Mouse (Mus musculus): ENCODE results near the gene Mrps24. TPM values are rescaled to one million over a fixed set of nuclear protein-coding genes. Genes with fewer than 3 reads are reported as not detected.

Mrps24 gene
- polyA plus RNA-seq, 1 experiment from 2014 or later, result 85.2 TPM

DNA sequence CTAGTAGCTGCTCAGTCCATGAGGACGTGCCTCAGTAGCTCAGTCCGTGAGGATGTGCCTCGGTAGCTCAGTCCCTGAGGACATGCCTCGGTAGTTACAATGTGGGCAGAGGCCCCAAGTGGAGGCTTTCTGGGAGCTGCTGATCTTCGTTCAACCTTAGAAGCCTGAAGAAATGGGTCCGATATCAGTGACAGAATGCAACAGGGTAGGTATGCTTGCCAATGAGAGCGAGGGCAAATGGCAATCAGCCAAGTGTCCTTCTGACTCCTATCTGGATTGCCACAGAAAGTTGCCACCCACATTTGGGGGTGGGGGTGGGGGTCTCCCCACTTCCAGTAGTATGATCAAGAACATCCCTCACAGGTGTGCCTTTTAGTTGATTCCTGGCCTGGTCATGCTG, 14.7 kb downstream of the Mrps24 start:
- no peaks in the 10 kb centered on the region for H3K36me3 ChIP-seq (ENCODE audit: control insufficient read depth, insufficient read depth)
- H3K9me3 ChIP-seq (replicated peaks; ENCODE audit: control insufficient read depth, low read length), result no peaks in the 10 kb centered on the region
- 0 out of 2 replicates have a peak overlapping the region, but pooled peaks have one; percentile 44 for H3K27ac ChIP-seq (ENCODE audit: low read length)
- H3K27me3 ChIP-seq (ENCODE audit: control insufficient read depth, insufficient read depth, low read depth, low read length), result no peaks in the 10 kb centered on the region
- H3K9ac ChIP-seq (ENCODE audit: low read depth, low read length), result no peak overlapping the region
- no peak overlapping the region for H3K4me3 ChIP-seq (ENCODE audit: low read depth, low read length)
- WGBS (ENCODE audit: insufficient replicate concordance), result 46% methylated on average over 7 of the region's 7 CpGs
- peak; percentile 68 for ATAC-seq (ENCODE audit: low read depth)
- peaks cover 5% of the 10 kb centered on the region for H3K4me1 ChIP-seq (ENCODE audit: control insufficient read depth, low read depth, low read length)
- H3K4me2 ChIP-seq (ENCODE audit: low read depth, low read length), result peak overlapping the region; percentile 17; the same call in 1 of the 2 replicates

DNA sequence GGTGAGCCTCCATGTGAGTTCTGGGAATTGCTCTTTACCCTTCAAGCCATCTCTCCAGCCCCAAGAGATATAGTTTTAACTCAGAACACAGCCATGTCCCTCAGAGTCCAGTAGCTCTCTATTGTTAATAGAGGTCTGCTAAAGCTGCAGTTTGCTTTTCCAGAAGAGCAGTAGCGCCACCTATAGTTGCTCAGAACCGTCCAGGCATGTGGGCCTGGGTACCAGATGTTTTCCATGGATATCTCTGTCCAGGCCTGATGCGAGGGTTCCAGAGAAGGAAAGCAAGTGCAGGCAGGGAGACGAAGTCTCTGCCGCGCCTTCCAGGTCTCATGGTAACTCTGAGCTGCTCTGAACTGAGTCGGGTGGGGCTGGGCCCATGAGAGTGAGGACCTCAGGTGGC, 23.7 kb downstream of the Mrps24 start:
- no peak overlapping the region for H3K9ac ChIP-seq (ENCODE audit: low read depth, low read length)
- H3K36me3 ChIP-seq (ENCODE audit: control insufficient read depth, insufficient read depth), result no peaks in the 10 kb centered on the region
- no peaks in the 10 kb centered on the region for H3K9me3 ChIP-seq (replicated peaks; ENCODE audit: control insufficient read depth, low read length)
- no peaks in the 10 kb centered on the region for H3K4me1 ChIP-seq (ENCODE audit: control insufficient read depth, low read depth, low read length)
- no peak overlapping the region for H3K27ac ChIP-seq (ENCODE audit: low read length)
- no peak overlapping the region for H3K4me3 ChIP-seq (ENCODE audit: low read depth, low read length)
- no peaks in the 10 kb centered on the region for H3K27me3 ChIP-seq (ENCODE audit: control insufficient read depth, insufficient read depth, low read depth, low read length)
- H3K4me2 ChIP-seq (ENCODE audit: low read depth, low read length), result no peak overlapping the region
- WGBS (ENCODE audit: insufficient replicate concordance), result 35% methylated on average over 7 of the region's 7 CpGs
- ATAC-seq (ENCODE audit: low read depth), result no peak

DNA sequence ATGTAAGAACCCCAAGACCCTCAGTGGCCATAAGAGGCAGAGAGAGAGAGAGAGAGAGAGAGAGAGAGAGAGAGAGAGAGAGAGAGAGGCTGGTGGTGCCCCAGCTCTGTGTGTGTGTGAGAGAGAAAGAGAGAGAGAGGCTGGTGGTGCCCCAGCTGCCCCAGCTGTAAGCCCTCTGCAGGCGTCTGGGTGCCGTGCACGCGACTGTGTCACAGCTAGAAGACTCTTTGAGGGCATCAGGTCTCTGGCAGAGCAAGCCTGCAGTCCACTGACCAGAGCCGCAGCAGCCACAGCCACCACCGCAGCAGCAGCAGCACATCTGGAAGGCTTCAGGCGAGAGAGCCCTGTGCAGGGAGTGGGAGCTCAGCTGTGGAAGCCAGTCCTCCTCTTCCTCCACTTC, 31.2 kb downstream of the Mrps24 start:
- Histone ChIP-seq H3K4me2 (ENCODE audit: low read depth, low read length) (no peak overlapping the region), H3K36me3 (ENCODE audit: control insufficient read depth, insufficient read depth) (no peaks in the 10 kb centered on the region), H3K9ac (ENCODE audit: low read depth, low read length) (no peak overlapping the region), H3K27me3 (ENCODE audit: control insufficient read depth, insufficient read depth, low read depth, low read length) (no peaks in the 10 kb centered on the region), H3K4me1 (ENCODE audit: control insufficient read depth, low read depth, low read length) (no peaks in the 10 kb centered on the region), H3K9me3 (replicated peaks; ENCODE audit: control insufficient read depth, low read length) (no peaks in the 10 kb centered on the region), H3K27ac (ENCODE audit: low read length) (no peak overlapping the region), H3K4me3 (ENCODE audit: low read depth, low read length) (no peak overlapping the region)
- ATAC-seq (ENCODE audit: low read depth), result no peak
- WGBS (ENCODE audit: insufficient replicate concordance), result 35% methylated on average over 7 of the region's 7 CpGs

DNA sequence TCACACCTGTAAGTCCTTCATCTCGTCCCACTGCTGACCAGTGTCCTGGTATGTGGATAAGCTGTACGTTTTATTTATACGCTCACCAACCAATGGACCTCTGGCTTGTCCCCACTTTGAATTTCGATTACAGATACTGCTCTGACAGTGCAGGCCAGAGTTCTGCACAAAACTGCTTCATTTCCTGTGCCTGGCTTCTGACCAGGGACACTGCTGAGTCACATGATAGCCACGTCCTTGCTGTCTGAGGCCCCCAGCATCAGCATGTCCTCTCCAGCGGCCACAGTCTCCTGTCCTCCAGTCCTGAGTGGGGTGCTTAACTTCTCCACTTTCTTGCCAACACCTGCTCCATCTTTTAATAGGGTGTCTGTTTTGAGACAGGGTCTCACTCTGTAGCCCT, 32.9 kb downstream of the Mrps24 start:
- H3K36me3 ChIP-seq (ENCODE audit: control insufficient read depth, insufficient read depth), result no peaks in the 10 kb centered on the region
- no peak overlapping the region for H3K27ac ChIP-seq (ENCODE audit: low read length)
- H3K9me3 ChIP-seq (replicated peaks; ENCODE audit: control insufficient read depth, low read length), result no peaks in the 10 kb centered on the region
- no peaks in the 10 kb centered on the region for H3K4me1 ChIP-seq (ENCODE audit: control insufficient read depth, low read depth, low read length)
- no peak overlapping the region for H3K4me3 ChIP-seq (ENCODE audit: low read depth, low read length)
- no peak overlapping the region for H3K4me2 ChIP-seq (ENCODE audit: low read depth, low read length)
- 49% methylated on average over 6 of the region's 6 CpGs for WGBS (ENCODE audit: insufficient replicate concordance)
- no peak overlapping the region for H3K9ac ChIP-seq (ENCODE audit: low read depth, low read length)
- no peak for ATAC-seq (ENCODE audit: low read depth)
- no peaks in the 10 kb centered on the region for H3K27me3 ChIP-seq (ENCODE audit: control insufficient read depth, insufficient read depth, low read depth, low read length)

Other genes starting within 250 kb of the Mrps24 start
- 105 and 116 TPM in 2 replicates for gene Xbp1, start 195.0 kb downstream of the Mrps24 start, polyA plus RNA-seq (2015; fragmentation: Nextera tagmentation; extraction: Ambion mirVana)
- 6.8 and 7.5 TPM in 2 replicates for gene Ccdc117, start 173.5 kb downstream of the Mrps24 start, polyA plus RNA-seq (2015; fragmentation: Nextera tagmentation; extraction: Ambion mirVana)
- gene Ankrd36, start 146.0 kb downstream of the Mrps24 start, polyA plus RNA-seq (2015; fragmentation: Nextera tagmentation; extraction: Ambion mirVana), result 1.9 and 2.5 TPM in 2 replicates
- gene Urgcp, start 46.7 kb upstream of the Mrps24 start, polyA plus RNA-seq (2015; fragmentation: Nextera tagmentation; extraction: Ambion mirVana), result 8.4 and 9.4 TPM in 2 replicates
- 43.5 and 43.9 TPM in 2 replicates for gene Dbnl, start 72.8 kb upstream of the Mrps24 start, polyA plus RNA-seq (2015; fragmentation: Nextera tagmentation; extraction: Ambion mirVana)
- 7.7 and 15.3 TPM in 2 replicates for gene Pgam2, start 88.1 kb upstream of the Mrps24 start, polyA plus RNA-seq (2015; fragmentation: Nextera tagmentation; extraction: Ambion mirVana)
- 1.9 and 2.0 TPM in 2 replicates for gene Polm, start 122.3 kb upstream of the Mrps24 start, polyA plus RNA-seq (2015; fragmentation: Nextera tagmentation; extraction: Ambion mirVana)
- 8.3 and 9.7 TPM in 2 replicates for gene Aebp1, start 146.3 kb upstream of the Mrps24 start, polyA plus RNA-seq (2015; fragmentation: Nextera tagmentation; extraction: Ambion mirVana)
- gene Pold2, start 162.6 kb upstream of the Mrps24 start, polyA plus RNA-seq (2015; fragmentation: Nextera tagmentation; extraction: Ambion mirVana), result 51.8 and 52.5 TPM in 2 replicates
- gene Myl7, start 183.1 kb upstream of the Mrps24 start, polyA plus RNA-seq (2015; fragmentation: Nextera tagmentation; extraction: Ambion mirVana), result 4.3 and 4.8 TPM in 2 replicates
- gene Gck, start 234.4 kb upstream of the Mrps24 start, polyA plus RNA-seq (2015; fragmentation: Nextera tagmentation; extraction: Ambion mirVana), result 0.48 and 0.57 TPM in 2 replicates
- 16.8 and 17.7 TPM in 2 replicates for gene Ykt6, start 240.0 kb upstream of the Mrps24 start, polyA plus RNA-seq (2015; fragmentation: Nextera tagmentation; extraction: Ambion mirVana)